Mouse (Mus musculus): ENCODE data around the gene Traf3ip1.

DNA sequence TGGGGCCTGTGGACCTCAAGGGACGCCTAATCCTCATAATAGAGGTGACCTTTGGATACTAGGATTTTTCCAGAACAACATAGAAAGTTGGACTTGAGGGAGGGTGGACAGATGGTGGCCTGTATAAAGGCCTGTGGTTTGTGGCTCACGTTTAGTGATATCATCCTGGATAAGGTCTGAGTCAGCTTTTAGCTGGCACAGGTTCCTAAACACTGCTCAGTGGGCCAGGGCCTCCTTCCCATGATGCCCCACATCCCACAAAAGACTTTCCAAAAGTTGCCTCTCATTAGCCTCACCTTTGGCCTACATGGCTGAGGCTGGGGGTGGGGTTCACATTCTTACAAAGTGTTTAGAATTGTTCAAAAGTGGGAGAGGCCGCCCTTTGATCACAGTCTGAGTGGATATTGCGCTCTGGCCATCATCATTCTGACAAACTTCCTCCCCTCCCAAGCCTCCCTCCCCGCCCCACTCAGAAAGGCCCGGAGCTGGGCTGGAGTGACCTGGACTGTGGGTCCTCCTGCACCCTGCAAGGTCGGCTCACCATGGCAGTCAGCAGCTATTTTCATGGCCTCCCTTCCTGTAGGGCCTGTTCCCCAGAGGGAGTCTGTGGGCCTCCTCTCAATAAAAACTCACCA lies 83.6 kb downstream of the Traf3ip1 start:
- no peak for TF ChIP-seq EP300 (IDR thresholded peaks at IDR 0.05; ENCODE audit: low read depth)
- no peak for TF ChIP-seq CTCF (IDR thresholded peaks at IDR 0.05; ENCODE audit: low read depth)
